Mouse (Mus musculus) frontal cortex, postnatal 25 days (tissue): ENCODE data around the gene Adprh.
A peak's percentile ranks its signal among the peaks of the same experiment; 100 is the strongest.
"Not testable (repeated sequence)": the region's sequence is repeated elsewhere in the genome, so short reads cannot be mapped to it uniquely, and the experiment has no call there.

Source experiments
- DNase-seq, 2 experiments: peaks; one replicate each; pipeline ENCODE4 v3.0.0; 2022; ENCODE audit warnings: low spot score in 2 of 2

The Adprh gene

GRCm38 (mm10) chr16:38452442-38453202 lies at the start of gene Adprh:
TSS of gene Adprh (minus strand) at chr16:38452703.
- DNase-seq, result peak; percentile 79 to 84

GRCm38 (mm10) chr16:38496604-38497140 lies 44.2 kb upstream of the Adprh start:
- no peak for DNase-seq

- no peak for DNase-seq
Observed at GRCm38 (mm10) chr16:38493890-38494289, 41.4 kb upstream of the Adprh start.

- no peak for DNase-seq
Observed at GRCm38 (mm10) chr16:38492551-38492950, 40.0 kb upstream of the Adprh start.

- DNase-seq, result no peak
Observed at GRCm38 (mm10) chr16:38483582-38484309, 31.2 kb upstream of the Adprh start.

- no peak for DNase-seq
Observed at GRCm38 (mm10) chr16:38482780-38483562, 30.5 kb upstream of the Adprh start.

- DNase-seq, result no peak
Observed at GRCm38 (mm10) chr16:38481327-38481726, 28.8 kb upstream of the Adprh start.

GRCm38 (mm10) chr16:38478296-38478695 lies 25.8 kb upstream of the Adprh start:
- DNase-seq, result no peak

GRCm38 (mm10) chr16:38477241-38477608 lies 24.7 kb upstream of the Adprh start:
- not testable (repeated sequence) for DNase-seq

GRCm38 (mm10) chr16:38476312-38477240 lies 24.1 kb upstream of the Adprh start:
- DNase-seq, result peak in 1 of 2 experiments; percentile 22

GRCm38 (mm10) chr16:38475681-38476311 lies 23.3 kb upstream of the Adprh start:
- no peak for DNase-seq

GRCm38 (mm10) chr16:38474677-38475286 lies 22.3 kb upstream of the Adprh start:
- no peak for DNase-seq

- no peak for DNase-seq
Observed at GRCm38 (mm10) chr16:38473661-38474060, 21.2 kb upstream of the Adprh start.

GRCm38 (mm10) chr16:38472507-38472873 lies 20.0 kb upstream of the Adprh start:
- DNase-seq, result no peak

GRCm38 (mm10) chr16:38471697-38472506 lies 19.4 kb upstream of the Adprh start:
- DNase-seq, result no peak

- DNase-seq, result no peak
Observed at GRCm38 (mm10) chr16:38469437-38469836, 16.9 kb upstream of the Adprh start.

- DNase-seq, result no peak
Observed at GRCm38 (mm10) chr16:38468706-38469018, 16.2 kb upstream of the Adprh start.

GRCm38 (mm10) chr16:38467917-38468705 lies 15.6 kb upstream of the Adprh start:
- DNase-seq, result no peak
